Mouse (Mus musculus) lung, postnatal 0 days (tissue): ENCODE results near the gene Gm38655.

Experiments
- CTCF ChIP-seq: IDR thresholded peaks from 2 replicates; pipeline ENCODE4 v1.5.1; 2016; ENCODE audit warnings: antibody characterized with exemption, mild to moderate bottlenecking
- EP300 ChIP-seq: IDR thresholded peaks from 2 replicates; pipeline ENCODE4 v1.6.1; 2016; ENCODE audit warnings: antibody characterized with exemption, mild to moderate bottlenecking, control low read depth

DNA sequence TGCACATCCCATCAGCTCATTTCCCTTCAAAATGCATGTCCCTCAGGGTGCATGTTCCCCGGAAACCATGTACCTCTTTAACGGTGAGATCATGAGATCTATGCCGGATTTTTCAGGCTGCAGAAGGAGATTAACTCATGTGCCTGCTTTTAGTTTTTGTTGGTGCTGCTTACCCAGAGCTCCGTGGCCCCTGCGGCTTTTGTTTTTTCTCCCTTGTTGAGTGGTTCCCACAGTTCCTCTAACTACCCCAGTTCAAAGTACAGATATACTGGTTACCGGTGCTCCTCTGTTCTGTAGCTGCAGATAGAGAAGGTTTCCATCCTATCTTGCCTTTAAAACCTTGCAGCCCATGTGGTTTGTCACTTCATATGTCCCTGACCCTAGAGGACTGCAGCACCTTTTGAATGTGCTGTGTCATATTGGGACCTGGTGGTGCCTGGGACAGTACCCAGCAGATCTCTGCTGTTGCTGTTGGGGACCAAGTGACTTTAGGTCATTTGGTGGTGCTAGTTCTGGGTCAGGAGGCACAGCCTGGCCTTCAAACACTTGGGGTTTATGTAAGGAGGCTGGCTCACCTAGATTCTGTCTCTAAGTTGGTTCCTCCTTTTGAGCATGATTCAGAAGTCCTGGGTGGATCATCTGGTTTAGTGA lies 47.8 kb upstream of the Gm38655 start:
- TF ChIP-seq CTCF = no peak
- TF ChIP-seq EP300 = no peak
